Mouse (Mus musculus) neural tube, embryonic 11.5 days (tissue): ENCODE measurements at regions not wholly inside any gene's neighbourhood (a gene's known extent, or its start where the extent isn't known, plus 50 kb on each side); places are given as distances from the start of the nearest gene placed in this dataset.

Experiments used
- ATAC-seq: fragments of 200-750 bp; cut with Nextera tagmentation; 2 replicates; pipeline ENCODE4 v1.8.0; 2017; ENCODE audit warnings: moderate number of reproducible peaks, mild to moderate bottlenecking, moderate TSS enrichment, moderate library complexity; ENCODE audit not compliant: insufficient read depth, low FRiP score, low TSS enrichment
- DNase-seq: peaks from one replicate; pipeline ENCODE4 v3.0.0-alpha.2; 2015; ENCODE audit warnings: low spot score
- H3K27ac ChIP-seq: fragments of 300-500 bp; sonication (generic); 2 replicates; pipeline ENCODE4 v1.5.1; 2014; ENCODE audit warnings: low read depth, mild to moderate bottlenecking, low read length
- H3K27me3 ChIP-seq: fragments of 300-500 bp; sonication (generic); 2 replicates; pipeline ENCODE4 v1.6.1; 2014; ENCODE audit warnings: mild to moderate bottlenecking, low read length, mixed read lengths; ENCODE audit not compliant: control insufficient read depth, insufficient read depth
- H3K36me3 ChIP-seq: fragments of 300-500 bp; sonication (generic); 2 replicates; pipeline ENCODE4 v1.6.1; 2014; ENCODE audit warnings: mild to moderate bottlenecking, low read length, moderate library complexity, mixed read lengths; ENCODE audit not compliant: control insufficient read depth, insufficient read depth
- H3K4me1 ChIP-seq: fragments of 300-500 bp; sonication (generic); 2 replicates; pipeline ENCODE4 v1.6.1; 2014; ENCODE audit warnings: low read length, mixed read lengths; ENCODE audit not compliant: control insufficient read depth, insufficient read depth
- H3K4me2 ChIP-seq: fragments of 300-500 bp; sonication (generic); 2 replicates; pipeline ENCODE4 v1.6.1; 2014; ENCODE audit warnings: low read depth, mild to moderate bottlenecking, moderate library complexity
- H3K4me3 ChIP-seq: fragments of 300-500 bp; sonication (generic); 2 replicates; pipeline ENCODE4 v1.5.1; 2014; ENCODE audit warnings: low read depth, low read length
- H3K9ac ChIP-seq: fragments of 300-500 bp; sonication (generic); 2 replicates; pipeline ENCODE4 v1.6.1; 2014; ENCODE audit warnings: mild to moderate bottlenecking, low read length
- H3K9me3 ChIP-seq: fragments of 300-500 bp; sonication (generic); 2 replicates; pipeline ENCODE4 v1.6.1; 2016; ENCODE audit warnings: low read length; ENCODE audit not compliant: control insufficient read depth
- WGBS: fragments of 180-500 bp; shearing (Covaris S2); extraction: QIAGEN DNeasy Blood & Tissue Kit; methylation state at CpG from one replicate; pipeline ENCODE4 v1.1.7; 2014; 5-methylcytosine and 5-hydroxymethylcytosine counted together

DNA sequence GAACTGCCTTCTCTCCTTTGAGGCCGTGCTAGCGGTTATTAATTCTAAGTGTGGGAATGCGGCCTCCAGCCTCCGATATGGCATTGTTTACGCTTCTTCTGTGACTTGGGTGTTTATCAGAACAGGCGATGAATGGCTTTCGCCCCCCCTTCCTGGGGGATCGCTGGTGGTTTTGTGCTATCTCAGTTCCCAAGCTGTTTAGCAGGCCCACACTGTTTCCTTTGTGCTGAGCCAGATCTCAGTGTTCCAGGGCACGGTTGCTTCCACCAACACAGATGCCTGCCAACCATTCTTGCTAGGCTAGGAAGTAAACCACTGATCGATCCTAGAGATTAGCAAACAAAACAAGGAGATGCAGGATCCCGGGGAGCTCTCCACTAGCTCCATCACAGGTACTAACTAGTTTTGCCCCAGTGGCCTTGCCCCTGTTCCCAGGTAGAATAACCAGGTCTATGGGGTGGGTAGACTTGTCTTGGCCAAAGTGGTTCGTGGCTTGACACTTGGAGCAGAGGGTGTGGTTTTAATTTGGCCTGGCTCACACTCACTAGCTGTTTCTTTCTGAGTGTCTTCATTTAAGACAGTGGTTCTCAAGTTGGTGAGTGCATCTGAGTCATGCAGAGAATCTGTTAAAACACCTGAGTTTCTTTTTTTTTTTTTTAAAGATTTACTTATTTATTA lies 50.9 kb upstream of the Ahctf1 start:
- no peaks in the 10 kb centered on the region for H3K9me3 ChIP-seq
- WGBS: 64% methylated on average over 12 of the region's 12 CpGs
- no peak overlapping the region for H3K4me3 ChIP-seq
- no peak overlapping the region for H3K4me2 ChIP-seq
- no peaks in the 10 kb centered on the region for H3K27me3 ChIP-seq
- no peaks in the 10 kb centered on the region for H3K36me3 ChIP-seq
- no peak overlapping the region for H3K27ac ChIP-seq
- ATAC-seq: no peak
- H3K4me1 ChIP-seq: no peaks in the 10 kb centered on the region
- DNase-seq: no peak
- no peak overlapping the region for H3K9ac ChIP-seq
